Mouse (Mus musculus): Measurements from ENCODE around the gene D330020A13Rik.

- TF ChIP-seq EP300 (IDR thresholded peaks at IDR 0.05; ENCODE audit: low read depth in 1 of 2, low read length in 2 of 2) = no peak
- TF ChIP-seq GATA1 (IDR thresholded peaks at IDR 0.05; ENCODE audit: low read depth, low read length) = no peak
- no peak for TF ChIP-seq CTCF (IDR thresholded peaks at IDR 0.05 in 2 of 3, conservative IDR thresholded peaks at IDR 0.05 in 1 of 3; ENCODE audit: control insufficient read depth in 1 of 3, insufficient read depth in 1 of 3, low read depth in 2 of 3, low read length in 3 of 3, poor library complexity in 1 of 3, severe bottlenecking in 1 of 3)
- no peak for TF ChIP-seq MAFK (IDR thresholded peaks at IDR 0.05; ENCODE audit: borderline replicate concordance, low read depth, low read length)
- TF ChIP-seq KAT2A (conservative IDR thresholded peaks at IDR 0.05; ENCODE audit: low read depth, low read length) = no peak
Observed at GRCm38 (mm10) chr6:120302755-120303316, 8.7 kb downstream of the D330020A13Rik start.

Data from MEL (cell line).